Mouse (Mus musculus): ENCODE measurements around the gene Platr17. TPM values are rescaled to one million over a fixed set of nuclear protein-coding genes. Genes with fewer than 3 reads are reported as not detected.

The Platr17 gene
- total and polyA plus RNA-seq, 3 experiments = not detected

DNA sequence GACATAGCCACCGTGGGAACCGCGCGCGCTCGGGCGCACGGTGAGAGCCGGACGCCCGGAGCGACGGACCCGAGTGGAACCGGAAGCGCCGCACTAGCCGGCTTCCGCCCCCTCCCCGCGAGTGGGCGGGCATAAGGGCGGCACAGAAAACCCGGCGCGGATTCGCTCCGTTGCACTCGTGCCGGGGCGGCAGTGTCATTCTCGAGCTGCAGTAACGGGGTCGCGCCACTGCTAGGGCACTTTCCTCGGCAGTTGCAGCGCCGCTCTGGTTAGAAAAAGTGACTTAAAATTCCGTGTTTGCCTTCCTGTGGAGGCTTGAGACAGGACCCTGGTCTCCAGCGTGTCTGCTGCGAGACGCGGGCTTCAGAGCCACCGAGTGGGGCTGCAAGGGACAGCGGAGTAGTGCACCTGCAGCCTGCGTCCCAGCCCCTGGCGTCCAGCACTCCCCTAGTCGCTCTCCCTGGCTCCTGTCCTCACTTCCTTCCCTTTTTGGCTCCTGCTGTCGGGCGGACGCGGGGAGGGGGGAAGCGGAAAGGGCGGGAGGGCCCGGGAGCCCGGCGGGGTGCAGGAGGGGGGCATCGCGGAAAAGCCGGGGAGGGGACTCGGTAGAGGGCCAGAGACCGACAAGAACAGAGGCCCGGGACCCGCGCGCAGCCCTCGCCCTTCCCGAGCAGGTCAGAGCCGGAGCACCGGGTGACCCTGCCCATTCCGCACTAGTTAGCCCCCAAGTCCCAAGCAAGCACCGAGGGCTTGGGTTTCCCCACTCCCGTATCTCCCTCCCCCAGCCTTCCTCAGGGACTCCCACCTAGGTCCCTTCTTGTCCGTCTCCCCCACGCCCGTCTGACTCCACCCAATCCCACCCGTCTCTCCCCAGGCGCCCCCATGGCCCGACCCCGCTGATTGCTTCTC is 24.7 kb downstream of the Platr17 start, which contains the start of gene Rgl2 (continued):
- TF ChIP-seq TAL1 (IDR thresholded peaks at IDR 0.05; ENCODE audit: low read length) = no peak
- peak; percentile 55; the same call in 1 of the 2 replicates for TF ChIP-seq MAX (IDR thresholded peaks at IDR 0.05; ENCODE audit: low read length)
- peak; percentile 97 for TF ChIP-seq SIN3A (IDR thresholded peaks at IDR 0.05; ENCODE audit: low read length)
- TF ChIP-seq POLR2AphosphoS2 (IDR thresholded peaks at IDR 0.05; ENCODE audit: low read length) = peak; percentile 87

DNA sequence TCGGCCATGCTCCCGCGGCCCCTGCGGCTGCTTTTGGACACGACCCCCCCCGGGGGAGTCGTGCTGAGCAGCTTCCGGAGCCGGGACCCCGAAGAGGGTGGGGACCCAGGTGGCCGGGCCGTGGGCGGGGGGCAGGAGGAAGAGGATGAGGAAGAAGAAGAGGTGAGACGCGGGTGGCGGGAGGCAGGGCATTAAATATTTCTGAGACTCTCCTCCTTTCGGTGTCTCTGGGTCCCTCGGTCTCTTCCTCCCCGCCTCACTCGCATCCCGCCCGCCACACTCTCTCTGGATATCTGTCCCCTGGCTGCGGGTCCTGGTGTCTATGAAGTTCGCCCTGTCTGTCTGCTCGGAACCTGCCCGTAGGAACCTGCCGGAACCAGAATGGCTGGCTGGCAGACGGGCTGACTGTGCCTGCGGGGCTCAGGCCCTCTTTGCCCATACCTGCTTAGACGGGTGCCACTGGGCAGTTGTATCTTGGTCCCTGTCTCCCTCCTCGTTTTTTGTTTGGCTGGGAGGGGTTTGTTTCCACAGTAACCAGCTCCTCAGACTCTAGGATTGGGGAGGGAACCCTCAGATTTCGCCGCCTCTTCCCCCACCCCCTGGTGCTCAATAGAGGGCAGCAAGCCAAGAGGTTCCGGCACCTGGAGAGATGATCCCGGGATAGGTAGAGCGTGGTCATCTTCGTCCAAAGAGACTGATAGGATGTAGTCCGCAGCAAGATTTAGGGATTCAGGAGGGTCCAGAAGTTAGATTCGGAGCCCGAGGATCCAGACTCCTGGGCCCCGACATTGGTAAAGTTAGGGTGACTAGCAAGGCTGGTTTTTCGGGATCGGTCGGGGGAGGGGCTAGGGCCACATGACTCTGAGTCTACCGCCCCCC is 25.6 kb downstream of the Platr17 start:
- Histone ChIP-seq H3K4me1 (ENCODE audit: control insufficient read depth in 1 of 2, insufficient read depth in 2 of 2, low read length in 2 of 2) (peaks cover 0 to 7% of the 10 kb centered on the region in 2 experiments; a peak in 2 of 4 replicates), H3K27ac (ENCODE audit: control insufficient read depth, low read depth, low read length) (peak overlapping the region; percentile 98), H3K9ac (ENCODE audit: control insufficient read depth, low read depth, low read length, poor library complexity, severe bottlenecking) (peak overlapping the region; percentile 93), H3K79me2 (ENCODE audit: control insufficient read depth, insufficient read depth, low read length, poor library complexity) (peaks cover 24% of the 10 kb centered on the region), H3K9me3 (replicated peaks; ENCODE audit: insufficient read depth, low read length) (no peaks in the 10 kb centered on the region), H3K36me3 (ENCODE audit: control insufficient read depth in 1 of 2, insufficient read depth in 2 of 2, low read length in 2 of 2) (peaks cover 0 to 3% of the 10 kb centered on the region in 2 experiments; a peak in 2 of 4 replicates), H3K27me3 (ENCODE audit: control insufficient read depth in 1 of 2, insufficient read depth in 2 of 2, low read length in 2 of 2) (no peaks in the 10 kb centered on the region), H3K4me3 (ENCODE audit: control insufficient read depth in 1 of 2, insufficient read depth in 1 of 2, low read depth in 2 of 2, low read length in 2 of 2) (peak overlapping the region; percentile 74 to 78)
- TF ChIP-seq HCFC1 (IDR thresholded peaks at IDR 0.05; ENCODE audit: low read depth, low read length) (0 out of 2 replicates have a peak, but pooled peaks have one; percentile 17), SIN3A (IDR thresholded peaks at IDR 0.05; ENCODE audit: low read length) (peak; percentile 60), GABPA (IDR thresholded peaks at IDR 0.05; ENCODE audit: low read depth, low read length) (no peak), POLR2A (IDR thresholded peaks at IDR 0.05; ENCODE audit: control insufficient read depth in 1 of 2, insufficient read depth in 1 of 2, low read depth in 1 of 2, low read length in 2 of 2, poor library complexity in 1 of 2) (0 out of 4 replicates have a peak, but pooled peaks of 1 of the 2 experiments have one; percentile 11), EP300 (IDR thresholded peaks at IDR 0.05; ENCODE audit: low read depth in 1 of 2, low read length in 2 of 2) (no peak), MXI1 (IDR thresholded peaks at IDR 0.05; ENCODE audit: low read depth, low read length) (peak; percentile 30; the same call in 1 of the 2 replicates), USF1 (IDR thresholded peaks at IDR 0.05; ENCODE audit: low read depth, low read length) (peak; percentile 74; the same call in 1 of the 2 replicates), TCF12 (IDR thresholded peaks at IDR 0.05; ENCODE audit: low read depth, low read length) (no peak)
- DNase-seq (ENCODE audit: low read depth, low spot score) = peak; percentile 76

DNA sequence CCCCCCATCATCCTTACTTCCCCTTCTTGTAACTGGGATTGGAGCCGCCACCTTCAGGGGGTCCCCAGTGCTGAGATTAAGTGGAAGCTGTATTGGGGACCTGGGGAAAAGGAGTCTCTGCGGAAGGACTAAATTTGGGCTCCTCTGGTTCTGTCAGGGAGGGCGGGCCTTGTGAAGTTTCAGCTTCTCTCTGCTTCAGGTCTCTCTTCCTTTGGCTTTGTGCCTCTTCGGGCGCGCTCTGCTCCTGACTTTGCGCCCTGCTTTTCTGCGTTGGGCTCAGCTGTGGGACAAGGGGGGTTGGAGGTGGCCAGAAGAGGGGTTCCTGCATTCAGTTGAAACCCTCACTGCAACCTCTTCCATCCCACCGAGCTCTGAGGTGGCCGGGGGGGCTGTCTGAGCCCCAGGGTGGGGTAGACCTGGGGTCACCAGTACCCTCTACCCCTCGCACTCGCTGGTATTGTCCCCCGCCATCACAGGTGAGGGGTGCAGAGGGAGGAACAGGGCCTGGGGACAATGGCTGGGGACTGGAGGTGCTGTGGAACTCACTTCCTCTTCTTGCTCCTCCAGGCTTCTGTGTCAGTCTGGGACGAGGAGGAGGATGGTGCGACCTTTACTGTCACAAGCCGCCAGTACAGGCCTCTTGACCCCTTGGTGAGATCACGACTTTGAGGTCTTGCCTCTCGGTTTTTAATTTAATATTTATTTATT is 26.4 kb downstream of the Platr17 start:
- Histone ChIP-seq H3K4me1 (ENCODE audit: control insufficient read depth in 1 of 2, insufficient read depth in 2 of 2, low read length in 2 of 2) (peaks cover 0 to 7% of the 10 kb centered on the region in 2 experiments; a peak in 2 of 4 replicates), H3K27me3 (ENCODE audit: control insufficient read depth in 1 of 2, insufficient read depth in 2 of 2, low read length in 2 of 2) (no peaks in the 10 kb centered on the region), H3K79me2 (ENCODE audit: control insufficient read depth, insufficient read depth, low read length, poor library complexity) (peaks cover 24% of the 10 kb centered on the region), H3K4me3 (ENCODE audit: control insufficient read depth in 1 of 2, insufficient read depth in 1 of 2, low read depth in 2 of 2, low read length in 2 of 2) (no peak overlapping the region), H3K9ac (ENCODE audit: control insufficient read depth, low read depth, low read length, poor library complexity, severe bottlenecking) (no peak overlapping the region), H3K36me3 (ENCODE audit: control insufficient read depth in 1 of 2, insufficient read depth in 2 of 2, low read length in 2 of 2) (peaks cover 0 to 3% of the 10 kb centered on the region in 2 experiments; a peak in 2 of 4 replicates), H3K27ac (ENCODE audit: control insufficient read depth, low read depth, low read length) (no peak overlapping the region), H3K9me3 (replicated peaks; ENCODE audit: insufficient read depth, low read length) (no peaks in the 10 kb centered on the region)
- peak; percentile 46 for DNase-seq (ENCODE audit: low read depth, low spot score)
- no peak for TF ChIP-seq POLR2AphosphoS2 (IDR thresholded peaks at IDR 0.05; ENCODE audit: low read length)
- TF ChIP-seq CHD2 (IDR thresholded peaks at IDR 0.05; ENCODE audit: low read length) = no peak
- no peak for TF ChIP-seq CHD1 (IDR thresholded peaks at IDR 0.05; ENCODE audit: low read depth, low read length)
- no peak for TF ChIP-seq ZKSCAN1 (IDR thresholded peaks at IDR 0.05; ENCODE audit: low read depth, low read length)
- 0 out of 2 replicates have a peak, but pooled peaks have one; percentile 34 for TF ChIP-seq MAZ (IDR thresholded peaks at IDR 0.05; ENCODE audit: low read depth, low read length)
